Mouse (Mus musculus) stomach, postnatal 0 days (tissue): ENCODE measurements at regions not wholly inside any gene's neighbourhood (a gene's known extent, or its start where the extent isn't known, plus 50 kb on each side); places are given as distances from the start of the nearest gene placed in this dataset.

ENCODE experiments used
- CTCF ChIP-seq: IDR thresholded peaks from 2 replicates; pipeline ENCODE4 v1.5.1; 2016; ENCODE audit warnings: antibody characterized with exemption, low read depth, mild to moderate bottlenecking, moderate library complexity
- EP300 ChIP-seq: optimal IDR thresholded peaks from 2 replicates; pipeline ENCODE3; 2016; ENCODE audit warnings: antibody characterized with exemption

DNA sequence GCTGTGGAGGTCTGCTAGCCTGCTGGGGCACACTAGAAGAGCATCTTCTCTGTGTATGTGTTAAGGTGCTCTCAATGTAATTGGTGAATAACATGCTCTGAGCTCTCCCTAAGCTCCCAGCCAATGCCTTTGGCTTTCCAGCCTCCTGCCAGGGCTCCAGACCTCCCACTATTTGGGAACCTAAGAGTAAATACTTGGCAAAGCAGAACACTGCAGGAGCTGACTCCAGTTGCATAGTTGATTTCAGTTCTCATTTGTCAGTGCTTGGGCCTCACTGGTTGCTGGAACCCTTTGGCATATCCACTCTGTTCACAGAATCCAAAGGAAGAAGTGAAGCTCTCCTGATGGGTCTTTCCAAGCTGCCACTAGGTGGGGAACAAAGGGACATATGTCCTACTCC is 602.7 kb downstream of the Gm826 start:
- TF ChIP-seq CTCF (no peak), EP300 (no peak)
